19 mouse cellular contexts compared by ENCODE assay signal in the genomic region with DNA sequence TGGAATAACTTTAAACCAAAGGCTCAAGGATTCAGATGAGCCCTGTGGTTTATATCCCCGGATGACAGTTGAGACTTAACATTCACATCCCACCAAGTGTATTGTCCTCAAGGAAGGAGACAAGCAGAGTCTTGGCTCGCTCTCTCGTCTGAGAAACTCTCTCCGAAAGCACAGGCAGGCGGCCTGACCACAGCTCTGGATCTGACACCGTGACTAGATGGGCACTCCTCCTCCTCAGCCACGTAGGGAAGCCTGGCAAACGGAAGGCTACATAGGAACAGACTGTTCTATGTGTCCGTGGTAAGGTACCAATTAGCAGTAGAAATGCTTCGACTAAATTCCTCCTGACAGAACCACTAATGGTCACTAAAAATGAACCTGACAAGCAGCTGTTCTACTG. TPM values are rescaled to one million over a fixed set of nuclear protein-coding genes. Genes with fewer than 3 reads are reported as not detected.
DNase-seq lines count a peak whose midpoint lies in the region; ATAC-seq and TF ChIP-seq lines count a peak whose summit lies in the region.
"Had no signal": no experiment of that assay in that cellular context is flagged by ENCODE, and none has a peak within 500 bp of the region (broad histone marks: within the 10 kb centered on the region; RNA-seq: fewer than 3 reads in every experiment).

No protein-coding gene starts in this region.

- peaks cover 3% of the 10 kb centered on the region; the same call in 1 of the 2 replicates for H3K4me1 ChIP-seq in embryonic facial prominence, embryonic 14.5 days (ENCODE audit: control insufficient read depth, insufficient read depth, low read length)
- H3K4me1 ChIP-seq in embryonic facial prominence, embryonic 10.5 days = peaks cover 7% of the 10 kb centered on the region; the same call in 1 of the 2 replicates
- H3K4me1 ChIP-seq in heart, adult 2 months (ENCODE audit: control insufficient read depth, insufficient read depth, low read length) = peaks cover 14% of the 10 kb centered on the region
- peaks cover 34% of the 10 kb centered on the region for H3K4me1 ChIP-seq in heart, embryonic 11.5 days (ENCODE audit: control insufficient read depth, insufficient read depth, low read length)
- H3K4me1 ChIP-seq in lung, adult 2 months (ENCODE audit: control insufficient read depth, insufficient read depth, low read length) = peaks cover 4% of the 10 kb centered on the region
- peaks cover 3% of the 10 kb centered on the region; the same call in 1 of the 2 replicates for H3K4me1 ChIP-seq in kidney, embryonic 16.5 days (ENCODE audit: insufficient read depth, low read length)
- H3K4me1 ChIP-seq: neural tube, embryonic 12.5 days had no signal

- H3K4me2 ChIP-seq in embryonic facial prominence, embryonic 14.5 days (ENCODE audit: low read depth, low read length) = no peak overlapping the region
- no peak overlapping the region for H3K4me2 ChIP-seq in heart, embryonic 11.5 days
- H3K4me2 ChIP-seq in kidney, embryonic 16.5 days (replicated peaks; ENCODE audit: low read depth, low read length) = no peak overlapping the region
- H3K4me2 ChIP-seq: forebrain, embryonic 15.5 days; midbrain, embryonic 15.5 days; neural tube, embryonic 12.5 days had no signal

- H3K36me3 ChIP-seq in embryonic facial prominence, embryonic 14.5 days (ENCODE audit: control insufficient read depth, insufficient read depth, low read length) = 0 out of 2 replicates have a peak, but pooled peaks cover 6% of the 10 kb centered on the region
- H3K36me3 ChIP-seq in embryonic facial prominence, embryonic 10.5 days (replicated peaks) = peaks cover 53% of the 10 kb centered on the region
- H3K36me3 ChIP-seq in heart, adult 2 months (ENCODE audit: control insufficient read depth, insufficient read depth, low read length) = peaks cover 7% of the 10 kb centered on the region
- H3K36me3 ChIP-seq in heart, embryonic 11.5 days (ENCODE audit: control insufficient read depth, insufficient read depth, low read length) = no peaks in the 10 kb centered on the region
- H3K36me3 ChIP-seq in kidney, embryonic 16.5 days (ENCODE audit: insufficient read depth, low read length) = peaks cover 6% of the 10 kb centered on the region; the same call in 1 of the 2 replicates
- H3K36me3 ChIP-seq: forebrain, embryonic 15.5 days; midbrain, embryonic 15.5 days had no signal

- no peak for ATAC-seq in embryonic facial prominence, embryonic 14.5 days (ENCODE audit: low read depth)
- no peak for ATAC-seq in heart, embryonic 11.5 days (replicated peaks; ENCODE audit: insufficient number of reproducible peaks, low FRiP score, low TSS enrichment)
- ATAC-seq in kidney, embryonic 16.5 days (ENCODE audit: low FRiP score, low TSS enrichment) = no peak
- ATAC-seq: forebrain, embryonic 15.5 days; hindbrain, embryonic 16.5 days; intestine, embryonic 16.5 days; midbrain, embryonic 15.5 days; Patski had no signal

- H3K27me3 ChIP-seq in embryonic facial prominence, embryonic 14.5 days (replicated peaks; ENCODE audit: control insufficient read depth, insufficient read depth, low read length) = no peaks in the 10 kb centered on the region
- H3K27me3 ChIP-seq in embryonic facial prominence, embryonic 10.5 days (replicated peaks; ENCODE audit: low read depth, poor library complexity, severe bottlenecking) = no peaks in the 10 kb centered on the region
- no peaks in the 10 kb centered on the region for H3K27me3 ChIP-seq in heart, adult 2 months (ENCODE audit: control insufficient read depth, insufficient read depth, low read length)
- no peaks in the 10 kb centered on the region for H3K27me3 ChIP-seq in heart, embryonic 11.5 days (ENCODE audit: control insufficient read depth, insufficient read depth, low read length)
- no peaks in the 10 kb centered on the region for H3K27me3 ChIP-seq in kidney, embryonic 16.5 days (ENCODE audit: insufficient read depth, low read length)
- H3K27me3 ChIP-seq: forebrain, embryonic 15.5 days; midbrain, embryonic 15.5 days; neural tube, embryonic 12.5 days; Patski had no signal

- H3K79me2 ChIP-seq in heart, adult 2 months (replicated peaks; ENCODE audit: control insufficient read depth, insufficient read depth, low read length) = peaks cover 12% of the 10 kb centered on the region

- no peak overlapping the region for H3K4me3 ChIP-seq in embryonic facial prominence, embryonic 14.5 days (ENCODE audit: low read depth, low read length)
- no peak overlapping the region for H3K4me3 ChIP-seq in embryonic facial prominence, embryonic 10.5 days
- H3K4me3 ChIP-seq in heart, adult 2 months = no peak overlapping the region
- H3K4me3 ChIP-seq in heart, embryonic 11.5 days (ENCODE audit: low read depth, low read length) = no peak overlapping the region
- H3K4me3 ChIP-seq in lung, adult 2 months (replicated peaks; ENCODE audit: extremely low read depth, low read depth, low read length) = no peak overlapping the region
- H3K4me3 ChIP-seq in kidney, embryonic 16.5 days (ENCODE audit: low read length) = no peak overlapping the region
- H3K4me3 ChIP-seq: forebrain, embryonic 15.5 days; left cerebral cortex, adult 2 months; limb, embryonic 10.5 days; midbrain, embryonic 15.5 days; neural tube, embryonic 12.5 days had no signal

- TF ChIP-seq CTCF in heart, adult 2 months (IDR thresholded peaks at IDR 0.05) = no peak
- no peak for TF ChIP-seq CTCF in lung, adult 2 months (IDR thresholded peaks at IDR 0.05; ENCODE audit: insufficient read depth, low read length)

- H3K27ac ChIP-seq in embryonic facial prominence, embryonic 14.5 days (replicated peaks; ENCODE audit: low read depth, low read length) = no peak overlapping the region
- H3K27ac ChIP-seq in embryonic facial prominence, embryonic 10.5 days (replicated peaks) = no peak overlapping the region
- peak overlapping the region; percentile 11; the same call in 1 of the 2 replicates for H3K27ac ChIP-seq in heart, adult 2 months
- no peak overlapping the region for H3K27ac ChIP-seq in heart, embryonic 11.5 days (ENCODE audit: low read depth, low read length)
- H3K27ac ChIP-seq in kidney, embryonic 16.5 days (ENCODE audit: low read length) = no peak overlapping the region
- H3K27ac ChIP-seq: forebrain, embryonic 15.5 days; limb, embryonic 10.5 days; macrophage; midbrain, embryonic 15.5 days; neural tube, embryonic 12.5 days had no signal

- no peaks in the 10 kb centered on the region for H3K9me3 ChIP-seq in embryonic facial prominence, embryonic 14.5 days (ENCODE audit: control insufficient read depth, low read length)
- no peaks in the 10 kb centered on the region for H3K9me3 ChIP-seq in embryonic facial prominence, embryonic 10.5 days
- no peaks in the 10 kb centered on the region for H3K9me3 ChIP-seq in heart, embryonic 11.5 days (replicated peaks; ENCODE audit: control insufficient read depth, low read length)
- H3K9me3 ChIP-seq in kidney, embryonic 16.5 days (ENCODE audit: low read length) = no peaks in the 10 kb centered on the region
- H3K9me3 ChIP-seq: forebrain, embryonic 15.5 days; limb, embryonic 10.5 days; midbrain, embryonic 15.5 days; neural tube, embryonic 12.5 days had no signal

- TF ChIP-seq EP300 in heart, adult 2 months (IDR thresholded peaks at IDR 0.05; ENCODE audit: insufficient read depth, low read depth, low read length) = no peak

- H3K9ac ChIP-seq in embryonic facial prominence, embryonic 14.5 days (ENCODE audit: low read depth, low read length) = no peak overlapping the region
- H3K9ac ChIP-seq in heart, adult 2 months (ENCODE audit: low read depth, low read length) = peak overlapping the region; percentile 33; the same call in 1 of the 2 replicates
- no peak overlapping the region for H3K9ac ChIP-seq in heart, embryonic 11.5 days (ENCODE audit: low read depth, low read length)
- H3K9ac ChIP-seq in kidney, embryonic 16.5 days (replicated peaks; ENCODE audit: low read length) = no peak overlapping the region
- H3K9ac ChIP-seq: forebrain, embryonic 15.5 days; midbrain, embryonic 15.5 days; neural tube, embryonic 12.5 days had no signal

- WGBS in embryonic facial prominence, embryonic 14.5 days = 68% methylated on average over 10 of the region's 10 CpGs
- 78% methylated on average over 10 of the region's 10 CpGs for WGBS in embryonic facial prominence, embryonic 10.5 days
- 45% methylated on average over 10 of the region's 10 CpGs for WGBS in heart, adult 2 months
- WGBS in heart, embryonic 11.5 days (ENCODE audit: insufficient replicate concordance) = 69% methylated on average over 10 of the region's 10 CpGs
- WGBS in lung, adult 2 months = 43% methylated on average over 10 of the region's 10 CpGs
- WGBS in kidney, embryonic 16.5 days = 79% methylated on average over 10 of the region's 10 CpGs

- intact Hi-C loops in heart, adult 2 months (cut with DNase I) = loop anchor here (5.0 kb wide), 1 partner anchor 34 kb away; no protein-coding TSS in a partner anchor

- no peak for TF ChIP-seq POLR2A in heart, adult 2 months (IDR thresholded peaks at IDR 0.05; ENCODE audit: insufficient read depth, low read depth, low read length)
- no peak for TF ChIP-seq POLR2A in lung, adult 2 months (IDR thresholded peaks at IDR 0.05; ENCODE audit: borderline replicate concordance, extremely low read depth, low read depth, low read length)

- DNase-seq in embryonic facial prominence, embryonic 14.5 days (ENCODE audit: low spot score) = peak; percentile 13
- DNase-seq in embryonic facial prominence, embryonic 10.5 days (ENCODE audit: low spot score) = no peak
- peak in 1 of 2 experiments; percentile 15 for DNase-seq in heart, adult 2 months
- DNase-seq in lung, postnatal 10 days = peak; percentile 58
- no peak for DNase-seq in lung, adult 2 months
- DNase-seq: adrenal gland, postnatal 36 days; kidney, postnatal 4 days; liver had no signal

RNA-seq across cellular contexts. Expression of a gene that starts 10.1 kb away (rescaled TPM):
- 65.8 and 68.7 TPM in 2 replicates for polyA plus RNA-seq in embryonic facial prominence, embryonic 14.5 days (2014; fragmentation: Nextera tagmentation; extraction: Ambion mirVana)
- 104 and 113 TPM in 2 replicates for polyA plus RNA-seq in embryonic facial prominence, embryonic 10.5 days (2016; fragmentation: Nextera tagmentation; extraction: Ambion mirVana)
- 10 to 100 TPM; 17.8 to 21.4 TPM for total RNA-seq in heart, adult 2 months (2021)
- 22.0 and 35.9 TPM in 2 replicates for polyA plus RNA-seq in heart, adult 2 months (2012; rRNA removed)
- polyA plus RNA-seq in heart, embryonic 11.5 days (2014; fragmentation: Nextera tagmentation; extraction: Ambion mirVana) = 119 and 124 TPM in 2 replicates
- 25.6 and 27.3 TPM in 2 replicates for polyA plus RNA-seq in lung, adult 2 months (2012; rRNA removed)
- polyA plus RNA-seq in kidney, embryonic 16.5 days (2015; fragmentation: Nextera tagmentation; extraction: Ambion mirVana) = 61.5 and 85.8 TPM in 2 replicates

RNA-seq across cellular contexts. Expression of a gene that starts 51.7 kb away (rescaled TPM):
- polyA plus RNA-seq in embryonic facial prominence, embryonic 14.5 days (2014; fragmentation: Nextera tagmentation; extraction: Ambion mirVana) = 14.6 and 15.1 TPM in 2 replicates
- 18.8 and 21.1 TPM in 2 replicates for polyA plus RNA-seq in embryonic facial prominence, embryonic 10.5 days (2016; fragmentation: Nextera tagmentation; extraction: Ambion mirVana)
- total RNA-seq in heart, adult 2 months (2021) = 10 to 100 TPM; 10.3 to 10.4 TPM
- 2.7 and 4.1 TPM in 2 replicates for polyA plus RNA-seq in heart, adult 2 months (2012; rRNA removed)
- 12.0 and 14.1 TPM in 2 replicates for polyA plus RNA-seq in heart, embryonic 11.5 days (2014; fragmentation: Nextera tagmentation; extraction: Ambion mirVana)
- polyA plus RNA-seq in lung, adult 2 months (2012; rRNA removed) = 3.8 and 6.8 TPM in 2 replicates
- 12.6 and 15.8 TPM in 2 replicates for polyA plus RNA-seq in kidney, embryonic 16.5 days (2015; fragmentation: Nextera tagmentation; extraction: Ambion mirVana)

Comparison
In these comparisons a context has a peak if more than half of its experiments do, and no peak if none do; other contexts are left out.
1. DNase-seq: peak in embryonic facial prominence, embryonic 14.5 days (single experiment) and lung, postnatal 10 days (single experiment); none in embryonic facial prominence, embryonic 10.5 days (single experiment) and lung, adult 2 months (single experiment).